Mouse (Mus musculus): Measurements from ENCODE around the gene Smu1.

Smu1 gene

DNA sequence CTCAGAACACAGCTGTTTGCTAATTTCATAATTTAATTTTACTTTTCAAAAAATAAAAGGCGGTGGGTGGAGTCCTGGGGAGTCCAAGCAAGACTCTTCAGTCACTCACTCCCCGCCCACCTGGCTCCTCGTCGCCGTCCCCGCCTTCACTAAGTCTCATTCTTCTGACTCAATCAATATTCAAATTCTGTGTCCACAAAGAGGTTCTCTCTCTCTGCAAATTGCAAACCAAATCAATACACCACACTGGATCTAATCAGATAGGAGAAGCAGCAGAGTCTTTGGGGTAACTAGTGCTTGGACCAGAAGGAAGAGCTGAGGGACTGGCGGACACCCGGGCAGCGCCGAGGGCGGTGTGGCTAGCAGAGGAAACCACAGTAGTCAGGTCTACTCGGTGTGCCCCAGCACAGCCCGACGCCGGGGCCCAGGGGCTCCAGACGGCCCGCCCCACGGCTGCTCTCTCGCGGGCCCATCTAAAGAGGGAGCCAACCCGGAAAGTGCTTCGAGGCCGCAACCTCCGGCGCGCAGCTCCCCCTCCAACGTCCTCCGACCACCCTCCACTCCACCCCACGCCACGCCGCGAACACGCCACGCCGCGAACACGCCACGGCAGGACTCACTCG is 455 bp downstream of the Smu1 start:
- DNase-seq (ENCODE audit: low spot score in 2 of 2): no peak

DNA sequence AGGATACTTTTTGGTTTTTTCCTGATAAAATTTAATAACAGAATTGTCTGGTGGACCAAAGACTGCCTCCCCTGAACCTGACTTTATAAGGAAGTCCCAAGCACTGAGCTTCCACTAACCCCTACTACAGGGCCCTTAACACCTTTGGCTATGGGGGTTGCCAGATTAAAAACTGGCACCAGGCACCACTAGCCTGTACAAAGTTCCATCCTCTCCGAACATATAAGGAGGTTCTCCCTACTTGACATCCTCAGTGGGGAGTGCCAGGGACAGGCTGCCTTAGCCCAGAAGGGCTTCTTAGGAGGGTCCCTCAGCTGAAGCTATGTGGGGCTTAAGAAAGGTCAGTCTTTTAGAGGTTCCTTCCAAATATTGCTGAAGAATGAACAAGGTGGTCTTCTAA is 22.4 kb downstream of the Smu1 start:
- no peak for DNase-seq (ENCODE audit: low spot score in 2 of 2)

DNA sequence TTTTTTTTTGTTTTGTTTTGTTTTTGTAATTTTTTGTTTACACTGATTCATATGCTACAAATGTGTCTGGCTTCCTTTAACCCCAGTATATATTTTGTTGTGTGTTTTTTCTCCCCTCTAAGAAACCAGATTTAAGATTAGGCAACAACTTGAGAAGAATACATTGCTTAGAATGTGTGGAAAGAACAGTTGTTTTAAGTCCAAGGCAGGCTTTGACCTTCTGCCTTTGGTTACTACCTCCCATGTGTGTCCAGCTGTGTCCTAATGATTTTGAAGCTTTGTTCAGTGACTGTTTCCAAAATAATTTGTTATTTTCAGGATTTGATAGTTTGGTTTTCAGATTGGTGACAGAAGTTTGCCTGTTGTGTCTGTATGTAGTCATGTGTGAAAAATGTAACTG is 26.5 kb downstream of the Smu1 start:
- DNase-seq (ENCODE audit: low spot score in 2 of 2): no peak

DNA sequence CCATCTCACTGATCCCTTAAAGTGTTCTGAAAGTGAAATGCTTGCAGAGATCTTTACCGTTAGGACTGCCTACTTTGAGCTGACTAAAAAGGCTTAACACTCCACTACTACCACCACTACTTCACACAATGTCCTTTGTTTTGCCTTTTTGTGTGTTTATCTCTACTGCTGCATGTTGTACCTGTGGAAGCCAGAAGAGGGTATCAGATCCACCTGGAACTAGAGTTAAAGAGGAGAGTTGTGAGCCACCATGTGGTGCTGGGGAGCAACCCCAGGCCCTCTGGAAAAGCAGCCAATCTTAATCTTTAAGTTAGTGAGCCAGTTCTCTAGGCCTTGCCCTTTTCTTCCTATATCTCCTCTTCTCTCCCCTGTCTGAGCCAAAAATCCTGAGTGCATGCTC is 30.5 kb downstream of the Smu1 start:
- DNase-seq (ENCODE audit: low spot score in 2 of 2): no peak

DNA sequence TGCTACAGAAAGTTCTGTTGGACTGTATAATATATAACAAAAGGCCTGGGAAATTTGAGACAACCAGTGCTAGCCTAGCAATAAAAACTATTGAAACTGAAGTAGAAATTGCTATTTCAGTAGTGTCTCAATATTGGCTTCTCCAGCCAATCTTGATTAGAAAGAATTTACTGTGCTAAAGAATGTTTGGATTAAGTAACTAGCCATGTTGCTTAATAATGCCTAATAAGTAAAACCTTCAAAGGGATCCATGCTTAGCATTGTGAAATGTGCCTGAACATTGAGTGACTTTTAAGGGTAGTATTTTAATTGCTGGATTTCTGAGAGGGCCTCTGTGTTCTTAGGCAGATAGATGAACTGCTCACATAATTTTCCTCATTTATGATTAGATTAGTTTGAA is 32.2 kb downstream of the Smu1 start:
- no peak for DNase-seq (ENCODE audit: low spot score in 2 of 2)

DNA sequence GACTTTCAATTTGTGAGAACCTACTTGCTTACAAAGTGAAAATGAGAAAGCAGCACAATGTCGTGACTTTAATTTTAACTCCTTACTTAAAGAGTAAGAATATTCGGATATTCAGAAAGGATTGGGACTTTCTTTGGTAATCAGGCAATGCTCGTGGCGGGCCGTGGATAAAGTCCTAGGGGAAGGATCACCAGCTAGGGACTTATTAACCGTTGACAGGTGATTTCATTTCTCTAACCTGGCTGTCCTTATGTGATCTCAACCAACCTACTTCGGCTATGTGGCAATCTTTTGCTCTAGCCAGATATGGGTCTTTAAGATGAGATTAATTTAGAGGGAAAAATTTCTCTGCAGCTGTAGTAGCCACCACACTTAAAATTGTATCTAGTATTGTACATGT is 32.6 kb downstream of the Smu1 start:
- DNase-seq (ENCODE audit: low spot score in 2 of 2): no peak

DNA sequence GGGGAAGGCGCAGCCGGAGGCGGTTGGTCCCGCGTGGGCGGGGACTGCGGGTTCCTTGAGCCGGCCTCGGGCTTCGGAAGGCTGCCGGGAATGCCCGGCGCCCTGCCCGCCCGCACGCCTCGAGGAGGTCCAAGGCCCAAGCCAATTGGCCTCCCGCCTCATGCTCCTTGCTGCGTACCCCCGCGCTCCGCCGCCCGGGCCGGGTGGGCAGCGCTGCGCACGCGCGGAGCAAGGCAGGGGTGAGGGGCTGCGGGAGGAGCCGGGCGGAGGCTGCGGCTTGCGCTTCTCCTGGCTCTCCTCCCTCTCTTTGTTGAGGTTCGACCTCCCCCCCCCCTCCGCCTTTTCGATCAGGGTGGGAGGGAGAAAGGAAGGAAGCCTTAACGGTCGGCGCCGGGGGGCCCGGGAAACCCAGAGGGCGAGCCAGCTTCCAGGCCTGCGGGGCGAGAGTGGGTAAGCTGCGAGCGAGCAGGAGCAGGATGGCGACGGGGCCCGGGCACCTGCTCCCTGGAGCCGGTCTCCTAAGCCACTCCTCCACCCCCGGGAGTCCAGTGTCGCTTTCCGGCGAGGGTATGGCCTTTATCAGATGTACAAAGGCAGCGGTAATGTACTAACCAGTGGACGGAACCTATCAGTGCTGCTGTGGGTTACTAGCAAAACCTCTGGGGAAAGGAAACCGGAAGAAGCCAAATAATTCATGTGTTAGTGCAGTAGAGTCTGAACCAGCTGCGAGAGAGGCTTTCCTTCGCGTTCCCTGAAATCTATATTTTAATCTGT is 34.8 kb downstream of the Smu1 start:
- DNase-seq (ENCODE audit: low spot score in 2 of 2): peak in 1 of 2 experiments; percentile 70

DNA sequence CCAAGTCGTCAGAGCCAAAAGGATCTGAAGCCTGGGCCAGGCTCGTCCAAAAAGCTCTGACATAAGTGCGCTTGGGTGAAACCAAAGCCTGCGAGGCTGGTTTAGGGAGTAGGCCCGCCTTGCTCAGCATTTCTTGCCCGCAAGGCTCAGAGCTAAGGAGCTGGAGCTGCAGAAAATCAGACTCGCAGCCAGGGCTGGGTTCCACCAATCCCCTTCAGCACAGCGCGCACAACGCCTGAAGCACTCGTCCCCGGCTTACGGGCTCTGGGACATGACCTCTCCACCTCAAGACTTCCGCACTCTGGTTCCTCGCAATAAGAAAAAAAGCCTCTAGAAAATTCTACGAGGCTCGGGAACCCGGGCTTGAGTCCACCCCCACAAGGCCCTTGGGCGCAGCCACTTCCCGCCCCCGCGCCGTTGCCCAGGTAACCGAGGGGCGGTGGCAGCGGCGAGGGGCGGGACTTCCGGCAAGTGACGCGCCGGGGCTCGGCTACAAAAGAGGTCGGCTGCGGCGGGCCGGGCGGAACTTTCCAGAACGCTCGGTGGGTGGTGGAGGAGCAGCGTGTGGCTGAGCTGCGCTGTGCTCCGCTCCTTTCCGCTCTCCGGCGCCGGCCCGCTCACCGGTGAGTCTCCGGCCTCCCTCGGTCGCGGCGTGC is 35.6 kb downstream of the Smu1 start, which contains the start of gene Dnaja1:
Dnaja1 (plus strand) TSS at position 140 of the 656 bp plus-strand sequence.
- DNase-seq (ENCODE audit: low spot score in 2 of 2): peak; percentile 93 to 94

DNA sequence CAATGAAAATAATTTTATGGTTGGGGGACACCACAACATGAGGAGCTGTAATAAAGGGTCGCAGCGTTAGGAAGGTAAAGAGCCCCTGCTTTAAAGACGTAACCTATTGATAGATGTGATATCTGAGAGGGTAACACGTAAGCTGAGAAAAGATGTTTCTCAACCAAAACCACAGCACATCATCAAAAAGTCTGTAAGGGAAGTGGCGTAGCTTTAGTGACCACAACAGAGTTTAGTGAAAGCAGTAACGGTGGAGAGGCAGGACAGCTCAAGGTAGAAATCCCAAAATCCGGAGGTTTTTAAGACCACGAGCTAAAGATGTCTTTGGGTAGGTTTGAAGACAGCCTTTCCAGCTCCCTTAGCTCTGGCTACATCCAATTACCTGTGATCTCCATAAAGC is 36.8 kb downstream of the Smu1 start:
- DNase-seq (ENCODE audit: low spot score in 2 of 2): no peak

DNA sequence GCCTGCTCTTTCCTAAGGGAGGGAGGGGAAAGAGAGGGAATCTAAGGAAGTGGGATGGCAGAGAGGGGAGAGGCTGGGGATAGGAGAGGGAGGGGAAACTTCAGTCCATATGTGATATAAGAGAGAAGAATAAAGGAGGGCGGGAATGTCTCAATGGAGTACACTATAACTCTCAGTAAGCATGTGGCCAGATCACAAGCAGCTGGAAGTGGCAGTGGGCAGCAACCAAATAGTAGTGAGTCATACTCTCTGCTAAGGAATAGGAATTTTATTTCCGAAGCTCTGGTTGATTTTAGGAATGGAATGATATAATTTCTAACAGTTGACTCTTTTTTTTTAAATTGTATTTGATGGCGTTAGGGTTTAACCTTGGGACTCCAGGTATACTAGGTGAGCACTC is 40.6 kb downstream of the Smu1 start:
- DNase-seq (ENCODE audit: low spot score in 2 of 2): no peak

DNA sequence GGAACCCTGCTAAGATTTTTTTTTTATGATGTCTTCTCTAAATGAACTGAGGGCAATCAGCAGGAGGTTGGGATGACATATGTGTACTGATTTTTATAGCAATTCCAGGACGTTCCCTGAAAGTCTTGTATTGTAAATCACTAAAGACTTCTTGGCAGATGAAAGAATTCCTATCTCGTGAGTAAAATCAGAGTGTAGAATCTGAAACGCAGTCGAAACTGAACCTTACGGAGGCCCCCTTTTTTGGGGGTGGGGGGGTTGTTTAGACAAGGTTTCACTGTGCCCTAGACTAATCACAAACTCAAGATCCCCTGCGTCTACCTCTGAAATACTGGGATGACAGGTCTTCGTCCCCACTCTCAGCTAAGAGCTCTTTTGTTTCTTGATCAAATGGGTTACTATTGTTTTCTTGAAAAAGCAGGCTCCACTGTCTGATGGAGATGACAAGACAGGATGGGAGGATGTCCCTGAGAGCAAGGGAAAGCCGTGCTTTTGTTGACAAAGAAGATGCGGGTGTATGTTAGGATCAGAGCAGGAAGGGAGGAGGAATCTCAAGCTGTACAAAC is 53.9 kb downstream of the Smu1 start:
- DNase-seq (ENCODE audit: low spot score in 2 of 2): no peak

DNA sequence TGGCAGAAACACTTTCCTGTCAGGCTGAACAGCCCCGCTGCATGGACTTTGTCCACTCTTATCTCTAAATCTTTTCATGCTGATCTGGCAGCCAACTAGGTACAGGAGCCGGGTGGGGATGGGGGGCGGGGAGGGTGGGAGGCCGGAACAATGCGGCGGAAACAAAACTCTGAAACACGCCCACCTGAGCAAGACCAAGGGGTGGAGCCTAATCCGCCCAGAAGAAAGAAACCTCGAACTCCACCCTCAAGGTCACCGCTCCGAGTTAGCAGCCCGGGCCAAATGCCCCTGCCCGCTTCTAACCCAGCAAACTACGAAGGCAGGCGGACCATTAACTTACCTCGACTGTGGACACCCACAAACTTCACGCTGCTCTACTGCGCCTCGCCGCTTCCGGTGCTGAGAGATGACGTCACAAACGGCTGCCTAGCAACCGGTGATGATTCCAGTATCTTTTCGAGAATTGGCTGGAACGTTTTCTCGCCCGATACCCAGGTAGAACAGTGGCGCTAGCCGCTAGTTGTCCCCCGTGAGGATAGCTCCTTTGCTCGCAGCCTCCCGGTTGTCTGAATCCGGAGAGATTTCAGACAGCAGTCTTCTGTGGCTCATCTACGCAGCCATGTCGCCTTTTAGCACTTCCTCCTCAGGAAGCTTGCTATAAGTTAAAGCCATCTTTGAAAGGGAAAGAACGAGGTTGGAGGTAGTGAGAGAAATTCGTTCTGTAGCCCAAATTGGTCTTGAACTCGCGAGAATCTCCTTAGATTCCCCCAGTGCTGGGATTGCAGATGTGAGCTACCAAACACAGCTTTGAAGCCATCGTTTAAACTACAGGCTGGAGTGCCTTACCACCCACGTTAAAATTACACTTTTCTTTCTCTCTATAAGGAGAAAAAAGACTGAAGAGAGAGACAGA is 54.7 kb downstream of the Smu1 start, which contains the start of gene Aptx:
Aptx (minus strand) TSS at position 398 of the 913 bp plus-strand sequence.
- DNase-seq (ENCODE audit: low spot score in 2 of 2): peak; percentile 96 to 97

DNA sequence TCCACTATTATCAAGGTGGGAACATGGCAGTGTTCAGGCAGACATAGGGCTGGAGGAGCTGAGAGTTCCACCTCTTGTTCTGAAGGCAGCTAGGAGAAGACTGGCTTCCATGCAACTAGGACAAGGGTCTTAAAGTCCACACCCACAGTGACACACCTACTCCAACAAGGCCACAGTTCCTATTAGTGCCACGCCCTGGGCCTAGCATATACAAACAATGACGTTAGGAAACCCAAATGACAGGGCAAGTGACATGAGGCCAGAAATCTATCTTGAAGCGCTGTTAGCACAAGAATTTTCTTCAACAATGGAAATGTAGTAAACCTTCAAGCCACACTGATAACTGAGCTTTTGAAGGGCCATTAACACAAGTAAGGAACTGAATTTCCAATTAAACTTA is 55.9 kb downstream of the Smu1 start:
- no peak for DNase-seq (ENCODE audit: low spot score in 2 of 2)

DNA sequence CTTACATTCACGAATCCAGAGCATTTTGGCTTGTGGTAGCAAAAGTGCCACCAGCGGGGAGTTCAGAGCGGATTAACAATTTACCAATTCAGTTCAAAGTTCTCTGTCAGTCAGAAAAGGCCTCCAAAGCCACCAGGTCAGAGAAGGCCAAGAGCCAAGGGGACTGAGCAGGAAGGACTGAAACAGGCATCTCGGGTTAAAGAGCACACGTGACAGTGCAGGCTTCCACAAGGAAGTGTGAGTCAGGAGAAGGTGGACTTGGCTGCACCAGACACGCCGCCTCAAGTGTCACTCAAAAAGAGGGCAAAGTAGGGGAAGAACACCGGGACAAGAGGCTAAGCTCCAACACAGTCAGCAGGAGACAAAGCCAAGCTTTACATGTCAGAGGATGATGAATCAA is 57.5 kb downstream of the Smu1 start:
- DNase-seq (ENCODE audit: low spot score in 2 of 2): no peak

DNA sequence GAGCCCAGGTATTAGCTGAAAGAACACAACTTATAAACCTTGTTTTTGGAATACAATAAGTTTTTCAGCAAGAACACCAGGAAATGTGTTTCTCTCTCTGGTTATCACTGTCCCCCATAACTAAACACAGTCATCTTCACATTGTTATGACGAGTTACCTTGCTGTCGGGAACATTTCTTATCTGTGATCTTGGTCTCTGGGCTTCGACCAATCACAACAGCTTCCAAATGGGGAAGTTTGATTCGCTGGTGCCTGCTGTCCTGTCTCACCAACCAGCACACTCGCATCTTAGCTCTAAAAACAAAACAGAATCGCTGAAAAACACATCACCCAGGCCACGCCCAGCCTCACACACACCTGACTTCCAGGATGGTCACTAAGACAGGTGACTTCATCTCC is 60.7 kb downstream of the Smu1 start:
- DNase-seq (ENCODE audit: low spot score in 2 of 2): no peak

DNA sequence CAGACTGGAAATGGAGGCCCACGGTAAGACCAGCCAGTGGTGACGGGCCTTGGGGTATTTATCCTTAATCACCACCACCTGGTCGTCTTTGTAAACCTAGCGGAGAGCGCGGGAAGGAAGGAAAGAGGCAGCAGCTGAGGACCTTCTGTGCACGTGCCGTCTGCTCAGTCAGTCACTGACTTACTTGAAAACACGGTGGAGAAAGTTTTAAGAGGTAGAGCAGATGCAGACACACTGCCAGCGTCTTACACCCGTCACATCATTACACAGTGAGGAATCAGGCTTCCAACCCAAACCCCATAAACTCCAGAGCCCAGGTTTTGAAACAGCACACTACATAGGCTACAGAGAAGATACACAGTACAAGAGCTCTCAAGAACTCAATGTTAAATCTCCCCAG is 66.6 kb downstream of the Smu1 start:
- no peak for DNase-seq (ENCODE audit: low spot score in 2 of 2)
